Mouse (Mus musculus) cerebral cortex, adult 2 months (tissue): ENCODE results near the gene Rbm15.

Experiments
- WGBS: fragments of 180-500 bp; shearing (Covaris S2); methylation state at CpG from one replicate; pipeline ENCODE4 v1.1.7; 2018; 5-methylcytosine and 5-hydroxymethylcytosine counted together

Gene Rbm15

GRCm38 (mm10) chr3:107333381-107334201 lies at the start of gene Rbm15:
Gene Rbm15, minus strand, starts transcription at chr3:107333673.
- WGBS: under 1% methylated on average over 62 of the region's 62 CpGs

DNA sequence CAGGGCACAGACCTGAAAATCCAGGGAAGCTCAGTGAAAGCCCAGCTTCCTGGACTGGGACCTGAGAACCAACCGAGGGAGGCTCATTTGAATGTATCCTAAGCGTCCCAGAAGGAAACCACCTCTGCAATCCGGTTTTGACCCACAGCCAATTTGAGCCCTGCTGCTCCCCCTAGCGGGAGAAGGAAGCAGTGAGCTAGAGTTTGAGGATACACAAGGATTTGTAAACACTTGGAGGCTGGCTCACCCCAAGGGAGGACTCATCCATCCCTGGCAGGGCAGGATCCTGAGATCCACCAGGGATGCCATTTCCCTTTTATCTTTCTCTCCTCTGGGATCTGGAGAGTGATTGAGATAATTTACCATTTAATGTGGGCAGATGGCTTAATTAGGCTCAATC lies 45.9 kb upstream of the Rbm15 start:
- 7% methylated on average over 4 of the region's 4 CpGs for WGBS

DNA sequence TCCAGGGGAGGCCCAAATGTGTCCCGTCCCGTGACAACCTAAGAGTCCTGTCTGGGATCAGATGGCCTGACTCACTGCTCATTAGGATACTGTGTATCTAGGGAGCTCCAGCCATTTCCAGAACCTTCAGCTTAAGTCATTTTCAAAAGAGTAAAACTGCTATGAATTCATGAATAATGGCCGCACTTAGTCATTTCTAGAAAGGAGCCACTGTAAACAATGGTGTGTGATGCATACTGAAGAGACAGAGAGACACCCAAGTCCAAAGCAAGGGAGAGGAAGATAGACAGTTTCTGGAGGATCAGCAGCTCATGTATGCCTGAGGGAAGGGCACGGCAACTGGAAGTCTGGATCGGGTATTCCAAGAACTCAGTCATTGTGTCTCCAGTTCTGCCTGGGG lies 45.2 kb upstream of the Rbm15 start:
- 89% methylated on average over 5 of the region's 5 CpGs for WGBS

DNA sequence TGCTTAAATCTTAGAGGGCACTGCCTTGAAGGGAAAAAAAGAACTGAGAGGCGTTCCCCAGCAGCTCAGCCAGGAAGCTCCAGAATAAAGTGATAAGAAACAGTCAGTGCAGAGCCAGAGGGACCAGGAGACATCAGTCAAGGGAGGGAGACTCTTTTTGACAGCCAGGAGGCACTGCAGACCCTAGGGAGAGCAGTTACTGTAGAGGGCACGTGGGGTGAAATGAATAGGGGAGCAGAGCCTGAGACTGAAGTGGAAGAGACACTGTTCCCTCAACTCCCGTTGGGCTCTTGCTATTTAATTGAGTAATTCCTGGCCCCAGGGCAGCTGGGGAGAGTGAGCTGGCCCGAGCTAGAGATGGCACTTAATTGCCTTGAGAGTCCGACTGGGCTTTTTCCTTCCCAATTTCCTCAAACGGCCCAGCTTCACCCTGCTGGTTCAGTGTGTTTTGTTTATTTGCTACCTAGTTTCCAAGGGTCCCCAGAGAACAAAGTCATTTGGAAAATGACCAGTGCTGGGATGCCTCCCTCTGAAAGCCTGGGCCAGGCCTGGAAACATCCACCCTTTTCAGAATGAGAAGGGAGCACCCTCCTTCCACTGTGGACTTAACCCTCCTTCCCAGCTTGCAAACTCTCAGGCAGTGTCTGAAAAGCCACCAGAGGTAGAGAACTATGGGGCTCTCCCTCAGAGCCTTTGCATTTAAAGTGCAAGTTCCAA lies 41.6 kb upstream of the Rbm15 start:
- WGBS: 44% methylated on average over 6 of the region's 6 CpGs

DNA sequence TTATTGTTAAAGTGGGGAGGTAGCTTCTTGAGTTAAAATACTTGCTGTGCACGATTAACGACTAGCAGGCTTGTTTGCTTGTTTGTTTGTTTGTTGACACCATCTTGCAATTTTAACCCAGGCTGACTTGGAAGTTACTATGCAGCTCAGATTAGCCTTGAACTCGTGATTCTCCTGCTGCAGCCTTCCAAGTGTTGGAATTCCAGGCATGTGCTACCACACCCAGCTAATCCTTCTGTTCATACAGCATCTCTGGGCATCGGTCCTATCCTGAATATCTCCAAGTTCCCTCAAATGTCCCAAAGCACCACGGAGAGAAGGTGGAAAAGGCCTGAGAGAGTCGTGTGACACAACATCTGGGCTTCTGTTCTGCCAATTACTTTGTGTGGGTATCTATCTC lies 35.7 kb upstream of the Rbm15 start:
- WGBS: 73% methylated on average over 6 of the region's 6 CpGs

DNA sequence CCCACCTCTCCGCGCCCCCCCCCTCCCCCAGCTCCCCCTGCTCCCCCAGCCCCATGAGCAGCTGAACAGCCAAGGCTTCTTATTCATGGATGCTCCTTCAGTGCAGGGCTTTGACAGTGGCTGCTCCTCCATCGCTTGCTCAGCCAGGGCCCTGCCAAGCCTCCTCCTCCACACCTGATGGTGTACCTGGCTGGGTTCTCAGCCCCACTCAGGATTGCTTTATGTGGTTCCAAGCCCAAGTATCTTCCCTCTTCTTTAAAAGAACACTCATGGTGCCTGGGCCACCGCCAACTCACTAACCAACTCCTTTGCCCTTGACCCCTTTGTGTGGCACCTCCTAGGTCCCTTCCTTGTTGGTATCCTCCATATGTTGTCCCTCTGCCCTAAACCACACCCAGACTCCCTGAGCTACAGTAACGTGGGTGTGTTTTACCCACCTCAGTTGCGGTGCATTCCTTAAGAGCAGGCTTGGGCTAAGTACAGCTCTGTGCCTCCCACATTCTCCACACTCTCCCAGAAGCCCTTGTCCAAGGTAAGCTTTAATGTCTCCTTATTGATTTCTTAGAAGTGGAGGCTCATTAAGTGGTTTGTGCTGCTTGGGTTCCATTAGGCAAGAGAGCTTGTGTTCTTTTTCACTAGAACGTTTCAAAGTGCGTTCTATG lies 34.6 kb upstream of the Rbm15 start:
- 67% methylated on average over 8 of the region's 8 CpGs for WGBS

GRCm38 (mm10) chr3:107365341-107365740 lies 31.9 kb upstream of the Rbm15 start:
- 88% methylated on average over 4 of the region's 4 CpGs for WGBS

DNA sequence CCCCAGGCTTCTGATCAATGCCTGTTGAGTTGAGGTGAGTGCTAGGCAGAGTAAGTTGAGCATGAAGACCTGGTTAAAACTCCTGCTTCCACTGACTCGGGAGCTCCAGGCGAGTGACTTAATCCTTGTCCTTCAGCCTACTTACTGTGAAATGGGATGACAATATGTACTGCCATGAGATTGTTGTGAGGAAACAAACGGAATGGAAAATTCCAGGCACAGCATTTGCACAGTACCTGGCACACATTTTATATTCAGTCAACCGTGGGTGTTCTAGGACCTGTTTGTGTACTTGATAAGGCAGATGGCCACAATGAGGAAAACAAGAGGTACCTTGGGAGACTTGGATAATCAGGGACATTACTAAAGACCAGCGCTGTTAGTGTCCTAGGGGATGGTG lies 29.9 kb upstream of the Rbm15 start:
- whole genome bisulfite sequencing: 80% methylated on average over 5 of the region's 5 CpGs

DNA sequence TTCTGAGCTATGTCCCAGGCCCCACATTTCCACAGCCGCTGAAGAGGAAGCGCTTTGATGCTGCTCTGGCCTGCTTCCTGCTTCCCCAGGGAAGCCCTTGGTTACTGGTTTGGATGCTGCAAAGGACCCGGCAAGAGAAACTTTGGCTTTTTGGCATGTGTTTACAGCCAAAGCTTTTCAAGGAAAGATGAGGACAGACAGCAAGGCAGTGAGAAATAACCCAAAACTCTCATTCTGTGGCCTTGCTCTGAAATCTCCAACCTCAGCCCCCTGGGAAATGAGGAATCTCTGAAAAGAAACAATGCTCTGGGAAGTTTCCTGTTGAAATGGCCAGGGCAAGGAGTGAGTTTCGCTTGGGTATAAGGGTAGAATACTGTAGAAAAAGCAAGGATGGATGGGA lies 26.9 kb upstream of the Rbm15 start:
- WGBS: 70% methylated on average over 4 of the region's 4 CpGs

GRCm38 (mm10) chr3:107357700-107358234 lies 24.3 kb upstream of the Rbm15 start:
- 79% methylated on average over 3 of the region's 3 CpGs for whole genome bisulfite sequencing

DNA sequence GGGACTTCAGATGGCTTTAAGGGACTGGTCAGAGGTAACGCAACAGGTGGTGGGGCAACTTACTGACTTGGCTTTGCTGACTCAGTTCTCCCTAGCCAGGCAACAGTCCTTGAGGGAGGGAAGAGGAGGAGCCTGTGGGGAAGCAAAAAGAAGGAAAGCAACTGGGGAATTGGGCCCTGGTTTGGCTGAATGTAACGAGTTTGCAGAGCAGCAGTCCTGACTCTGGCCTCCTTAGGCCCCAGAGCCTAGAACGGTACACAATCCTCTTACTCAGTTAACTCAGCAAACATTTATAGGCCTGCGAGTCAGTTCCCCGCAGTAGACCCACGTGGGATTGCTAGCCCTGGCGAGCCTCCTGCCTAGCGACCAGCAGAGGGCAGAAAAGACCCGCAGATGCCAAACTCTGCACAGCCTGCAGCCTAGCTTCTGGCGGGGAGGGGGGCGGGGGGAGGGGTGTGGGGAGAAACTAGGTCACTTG lies 23.5 kb upstream of the Rbm15 start:
- WGBS: under 1% methylated on average over 11 of the region's 11 CpGs

DNA sequence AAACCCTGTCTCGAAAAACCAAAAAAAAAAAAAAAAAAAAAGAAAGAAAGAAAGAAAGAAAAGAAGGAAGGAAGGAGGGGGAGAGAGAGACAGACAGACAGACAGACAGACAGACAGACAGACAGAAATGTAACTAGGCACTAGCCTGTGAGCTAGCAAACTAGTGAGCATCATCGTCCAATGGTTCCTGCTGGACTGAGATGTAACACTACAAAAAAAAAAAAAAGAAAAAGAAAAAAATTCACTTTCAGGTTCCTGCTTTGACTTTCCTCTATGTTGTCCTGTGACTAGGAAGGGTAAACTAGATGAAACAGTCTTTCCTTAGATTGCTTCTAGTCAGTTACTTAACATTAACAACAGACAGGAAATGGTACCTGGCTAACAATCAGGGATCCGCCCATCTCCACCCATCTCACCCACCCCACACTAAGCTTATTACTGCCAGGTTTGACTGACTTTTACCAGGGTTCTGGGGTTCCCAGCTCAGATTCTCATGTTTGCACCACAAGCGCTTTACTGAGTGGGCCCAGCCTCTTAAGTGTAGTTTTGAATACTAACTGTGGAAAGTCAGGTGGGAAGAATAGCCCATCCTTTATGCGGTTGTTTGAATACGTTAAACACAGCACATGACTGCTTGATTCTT lies 22.3 kb upstream of the Rbm15 start:
- WGBS: 89% methylated on average over 6 of the region's 6 CpGs

DNA sequence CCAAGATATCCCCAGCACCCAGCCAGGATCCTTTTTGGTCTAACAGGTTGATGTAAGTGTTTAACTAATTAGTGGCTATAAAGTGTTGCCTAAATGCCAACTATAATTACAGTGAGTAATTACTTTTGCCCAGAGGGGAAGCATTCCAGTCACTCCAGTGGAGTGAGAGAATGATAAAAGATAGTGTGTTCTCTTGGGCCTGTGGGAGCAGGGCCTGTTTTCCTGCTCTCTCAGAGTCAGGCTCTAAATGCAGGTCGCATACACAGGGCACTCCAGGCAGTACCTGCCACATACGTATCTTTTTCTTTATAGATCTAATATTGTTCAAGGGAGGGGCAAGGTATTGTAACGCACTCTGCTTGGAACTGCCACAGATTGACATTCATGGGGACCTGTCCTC lies 18.2 kb upstream of the Rbm15 start:
- 85% methylated on average over 3 of the region's 3 CpGs for WGBS

DNA sequence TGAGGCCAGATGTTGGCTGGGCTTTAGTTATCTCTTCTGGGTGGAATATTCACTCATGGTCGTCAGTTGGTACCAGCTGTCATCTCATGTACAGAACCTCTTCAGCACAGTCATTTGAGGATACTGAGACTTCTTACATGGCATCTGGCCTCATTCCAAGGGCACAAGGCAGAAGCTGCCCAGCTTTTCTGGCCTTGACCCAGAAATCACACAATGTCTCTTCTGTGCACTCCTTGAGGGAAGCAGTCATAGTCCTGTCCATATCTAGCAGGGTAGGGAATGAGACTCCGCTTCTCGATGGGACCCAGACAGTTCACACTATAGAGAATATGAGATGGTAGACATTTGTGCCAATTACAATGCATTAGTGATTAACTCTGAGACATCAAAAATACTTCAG lies 15.5 kb upstream of the Rbm15 start:
- 69% methylated on average over 3 of the region's 3 CpGs for WGBS

GRCm38 (mm10) chr3:107345033-107345725 lies 11.7 kb upstream of the Rbm15 start:
- 30% methylated on average over 3 of the region's 3 CpGs for WGBS

GRCm38 (mm10) chr3:107343971-107344370 lies 10.5 kb upstream of the Rbm15 start:
- 49% methylated on average over 3 of the region's 3 CpGs for WGBS

GRCm38 (mm10) chr3:107334202-107334934 lies 895 bp upstream of the Rbm15 start:
- 12% methylated on average over 12 of the region's 12 CpGs for WGBS

GRCm38 (mm10) chr3:107332960-107333380 lies 503 bp downstream of the Rbm15 start:
- WGBS: under 1% methylated on average over 37 of the region's 37 CpGs

DNA sequence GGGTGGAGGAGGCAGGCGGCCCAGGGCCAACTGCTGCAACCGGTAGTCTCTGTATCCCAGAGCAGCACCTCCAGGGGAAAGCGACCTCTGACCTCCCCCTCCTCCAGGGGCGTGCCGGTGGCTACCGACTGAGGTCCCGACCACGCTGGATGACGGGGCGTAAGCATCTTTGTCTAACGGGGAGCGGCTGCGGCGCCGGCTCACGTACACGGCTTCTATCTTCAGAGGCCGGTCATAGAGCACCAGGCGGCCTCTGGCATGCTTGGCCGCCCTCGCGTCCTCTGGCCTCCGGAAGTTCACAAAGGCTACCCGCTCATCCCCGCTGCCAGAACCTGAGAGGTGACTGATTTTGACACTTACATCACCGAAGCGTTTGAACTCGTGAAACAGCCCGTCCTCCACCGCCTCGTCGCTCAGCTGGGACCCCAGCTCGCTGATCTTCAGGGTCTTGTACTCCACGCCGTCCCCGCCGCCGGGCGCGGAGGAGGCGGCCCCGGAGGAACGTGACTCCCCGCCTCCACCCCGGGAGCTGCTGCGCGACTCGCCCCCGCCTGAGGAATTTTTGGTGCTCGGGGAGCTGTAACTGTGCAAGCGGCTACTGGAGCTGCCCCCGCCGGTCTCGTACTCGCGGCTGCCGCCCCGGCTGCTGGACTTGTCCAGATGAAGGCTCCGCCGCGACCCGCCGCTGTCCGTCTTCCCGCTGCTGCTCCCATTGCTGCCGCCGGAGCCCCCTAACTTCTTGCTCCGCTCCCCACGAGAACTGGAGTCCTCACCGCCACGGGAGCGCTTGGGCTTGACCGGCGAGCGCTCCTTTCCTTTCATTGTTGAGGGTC lies 1.1 kb downstream of the Rbm15 start:
- under 1% methylated on average over 75 of the region's 75 CpGs for WGBS

- 20% methylated on average over 17 of the region's 17 CpGs for WGBS
Measured at GRCm38 (mm10) chr3:107331746-107332126, 1.7 kb downstream of the Rbm15 start.
